Mouse (Mus musculus) cortical plate, adult 2 months (tissue): ENCODE results near the gene Jmjd8.

Experiments
- CTCF ChIP-seq: fragments of 200-500 bp; IDR thresholded peaks from 2 replicates; pipeline ENCODE4 v1.5.1; 2011; ENCODE audit warnings: mild to moderate bottlenecking, control low read depth, low read length; ENCODE audit not compliant: insufficient read depth; ENCODE audit errors: extremely low read depth
- POLR2A ChIP-seq: fragments of 200-500 bp; IDR thresholded peaks from 2 replicates; pipeline ENCODE4 v1.6.1; 2011; ENCODE audit warnings: mild to moderate bottlenecking, low read length, control low read depth; ENCODE audit not compliant: insufficient read depth; ENCODE audit errors: extremely low read depth

- TF ChIP-seq POLR2A (no peak), CTCF (no peak)
Measured at GRCm38 (mm10) chr17:25781339-25781738, 47.3 kb upstream of the Jmjd8 start.
